Mouse (Mus musculus) neural tube, embryonic 11.5 days (tissue): ENCODE data around the gene Dph5. TPM values are rescaled to one million over a fixed set of nuclear protein-coding genes. Genes with fewer than 3 reads are reported as not detected.

Source experiments
- ATAC-seq: fragments of 200-750 bp; cut with Nextera tagmentation; 2 replicates; pipeline ENCODE4 v1.8.0; 2017; ENCODE audit warnings: moderate number of reproducible peaks, mild to moderate bottlenecking, moderate TSS enrichment, moderate library complexity; ENCODE audit not compliant: insufficient read depth, low FRiP score, low TSS enrichment
- DNase-seq: peaks from one replicate; pipeline ENCODE4 v3.0.0-alpha.2; 2015; ENCODE audit warnings: low spot score
- H3K27ac ChIP-seq: fragments of 300-500 bp; sonication (generic); 2 replicates; pipeline ENCODE4 v1.5.1; 2014; ENCODE audit warnings: low read depth, mild to moderate bottlenecking, low read length
- H3K27me3 ChIP-seq: fragments of 300-500 bp; sonication (generic); 2 replicates; pipeline ENCODE4 v1.6.1; 2014; ENCODE audit warnings: mild to moderate bottlenecking, low read length, mixed read lengths; ENCODE audit not compliant: control insufficient read depth, insufficient read depth
- H3K36me3 ChIP-seq: fragments of 300-500 bp; sonication (generic); 2 replicates; pipeline ENCODE4 v1.6.1; 2014; ENCODE audit warnings: mild to moderate bottlenecking, low read length, moderate library complexity, mixed read lengths; ENCODE audit not compliant: control insufficient read depth, insufficient read depth
- H3K4me1 ChIP-seq: fragments of 300-500 bp; sonication (generic); 2 replicates; pipeline ENCODE4 v1.6.1; 2014; ENCODE audit warnings: low read length, mixed read lengths; ENCODE audit not compliant: control insufficient read depth, insufficient read depth
- H3K4me2 ChIP-seq: fragments of 300-500 bp; sonication (generic); 2 replicates; pipeline ENCODE4 v1.6.1; 2014; ENCODE audit warnings: low read depth, mild to moderate bottlenecking, moderate library complexity
- H3K4me3 ChIP-seq: fragments of 300-500 bp; sonication (generic); 2 replicates; pipeline ENCODE4 v1.5.1; 2014; ENCODE audit warnings: low read depth, low read length
- H3K9ac ChIP-seq: fragments of 300-500 bp; sonication (generic); 2 replicates; pipeline ENCODE4 v1.6.1; 2014; ENCODE audit warnings: mild to moderate bottlenecking, low read length
- H3K9me3 ChIP-seq: fragments of 300-500 bp; sonication (generic); 2 replicates; pipeline ENCODE4 v1.6.1; 2016; ENCODE audit warnings: low read length; ENCODE audit not compliant: control insufficient read depth
- WGBS: fragments of 180-500 bp; shearing (Covaris S2); extraction: QIAGEN DNeasy Blood & Tissue Kit; methylation state at CpG from one replicate; pipeline ENCODE4 v1.1.7; 2014; 5-methylcytosine and 5-hydroxymethylcytosine counted together
- polyA plus RNA-seq: library from polyadenylated mRNA; unstranded; fragments of >200 nt; fragmentation: Nextera tagmentation; extraction: Ambion mirVana; gene quantifications from 2 replicates; pipeline ENCODE4 v1.2.1, GENCODE M21; 2014

Dph5 gene
- polyA plus RNA-seq, 1 experiment from 2014 or later: 31.1 TPM

DNA sequence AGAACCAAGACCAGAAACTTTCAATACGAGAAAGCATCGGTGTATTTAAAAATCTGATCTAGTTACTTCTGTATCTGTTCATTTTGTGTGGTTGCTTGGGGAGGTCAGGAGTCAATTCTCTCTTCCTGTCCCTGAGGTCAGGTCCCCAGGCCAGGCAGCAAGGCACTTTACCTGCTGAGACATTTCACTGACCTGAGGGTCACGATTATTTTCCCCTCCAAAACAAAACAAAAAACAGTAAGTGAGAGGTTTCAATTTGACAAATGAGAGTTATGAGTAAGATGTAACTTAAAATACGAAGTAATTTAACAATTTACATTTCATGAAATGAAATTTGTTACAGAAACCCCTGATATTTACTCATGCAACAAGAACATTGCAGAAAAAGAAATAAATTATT lies 64.7 kb downstream of the Dph5 start:
- H3K27me3 ChIP-seq: no peaks in the 10 kb centered on the region
- H3K4me1 ChIP-seq: no peaks in the 10 kb centered on the region
- H3K27ac ChIP-seq: no peak overlapping the region
- no peak overlapping the region for H3K4me2 ChIP-seq
- 84% methylated on average over 4 of the region's 4 CpGs for WGBS
- ATAC-seq (no peak), DNase-seq (no peak)
- H3K4me3 ChIP-seq: no peak overlapping the region
- H3K9me3 ChIP-seq: no peaks in the 10 kb centered on the region
- no peak overlapping the region for H3K9ac ChIP-seq
- peaks cover 7% of the 10 kb centered on the region; the same call in 1 of the 2 replicates for H3K36me3 ChIP-seq

DNA sequence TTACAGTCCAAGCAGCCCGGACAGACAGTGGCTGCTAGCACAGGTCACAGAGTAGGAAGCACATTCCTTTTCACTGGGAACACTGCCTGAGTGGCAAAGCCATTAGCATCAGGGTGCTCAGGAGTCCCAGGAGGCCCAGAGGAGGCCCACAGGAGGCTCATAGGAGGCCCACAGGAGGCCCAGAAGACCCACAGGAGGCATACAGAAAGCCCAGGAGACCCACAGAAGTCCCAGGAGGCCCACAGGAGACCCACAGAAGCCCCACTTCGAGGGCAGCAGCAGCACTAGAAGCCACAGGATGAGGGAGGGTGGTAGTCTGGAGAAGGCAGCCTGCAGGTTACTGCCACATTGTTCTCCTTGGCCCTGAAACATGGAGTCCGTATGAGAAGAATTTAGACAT lies 65.5 kb downstream of the Dph5 start:
- no peak for DNase-seq
- Histone ChIP-seq H3K27ac (no peak overlapping the region), H3K4me3 (no peak overlapping the region), H3K9me3 (no peaks in the 10 kb centered on the region), H3K27me3 (no peaks in the 10 kb centered on the region), H3K9ac (no peak overlapping the region), H3K4me2 (no peak overlapping the region), H3K4me1 (no peaks in the 10 kb centered on the region), H3K36me3 (peaks cover 7% of the 10 kb centered on the region; the same call in 1 of the 2 replicates)
- ATAC-seq: no peak
- WGBS: 77% methylated on average over 3 of the region's 3 CpGs

DNA sequence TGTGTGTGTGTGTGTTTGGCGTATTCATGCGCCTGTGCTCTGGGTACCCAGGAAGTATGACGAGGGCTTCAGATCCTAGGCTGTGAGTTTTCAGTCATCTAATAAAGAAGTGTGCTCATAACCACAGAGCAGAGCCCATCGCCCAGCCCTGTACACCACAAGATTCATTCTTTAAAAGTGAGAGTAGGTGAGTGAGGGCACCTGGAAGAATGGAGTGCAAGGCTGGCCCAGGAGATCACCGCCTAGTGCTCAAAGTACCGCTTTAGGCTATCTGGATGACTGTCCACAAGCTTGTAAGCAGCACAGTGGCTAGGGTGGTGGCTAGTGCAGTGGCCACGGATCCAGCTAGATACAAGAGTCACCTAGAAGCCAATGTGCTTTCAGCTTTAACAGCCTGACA lies 69.6 kb downstream of the Dph5 start:
- no peaks in the 10 kb centered on the region for H3K9me3 ChIP-seq
- ATAC-seq: no peak
- no peak overlapping the region for H3K27ac ChIP-seq
- H3K4me1 ChIP-seq: no peaks in the 10 kb centered on the region
- H3K4me2 ChIP-seq: no peak overlapping the region
- H3K27me3 ChIP-seq: no peaks in the 10 kb centered on the region
- no peak overlapping the region for H3K9ac ChIP-seq
- WGBS: 97% methylated on average over 7 of the region's 7 CpGs
- H3K4me3 ChIP-seq: no peak overlapping the region
- DNase-seq: no peak
- H3K36me3 ChIP-seq: peaks cover 7% of the 10 kb centered on the region; the same call in 1 of the 2 replicates

DNA sequence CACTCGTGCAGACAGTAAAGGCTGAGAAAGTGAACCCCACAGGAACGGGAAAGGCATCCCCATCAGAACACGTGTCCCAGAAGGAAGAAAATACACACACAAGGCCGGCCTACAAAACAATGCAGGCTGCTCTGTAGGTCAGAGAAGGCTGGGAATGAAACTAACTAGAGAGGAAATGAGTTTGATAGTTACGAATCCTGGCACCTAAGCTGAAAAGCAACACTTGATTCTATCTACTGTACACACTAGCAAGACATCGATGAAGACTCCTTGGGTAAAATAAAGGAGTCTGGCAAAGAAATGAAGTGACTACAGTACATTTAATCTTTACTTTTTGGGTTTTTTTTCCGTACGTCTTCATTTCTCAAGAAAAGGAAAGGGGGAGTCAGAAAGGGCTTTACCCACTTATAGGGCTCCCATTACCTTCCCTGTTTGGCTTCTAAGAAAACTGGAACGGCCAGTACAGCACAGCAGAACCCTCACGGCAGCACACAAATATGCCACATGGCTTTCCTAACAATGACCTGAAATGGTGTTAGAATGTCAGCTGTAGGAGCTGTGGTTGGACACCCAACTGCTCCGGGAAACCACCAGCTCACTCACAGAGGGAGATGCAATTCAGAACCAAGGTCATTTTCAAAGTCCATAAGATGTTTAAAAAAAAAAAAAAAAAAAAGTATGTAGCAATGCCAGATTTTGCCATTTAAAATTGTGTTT lies 73.8 kb downstream of the Dph5 start:
- H3K36me3 ChIP-seq: no peaks in the 10 kb centered on the region

DNA sequence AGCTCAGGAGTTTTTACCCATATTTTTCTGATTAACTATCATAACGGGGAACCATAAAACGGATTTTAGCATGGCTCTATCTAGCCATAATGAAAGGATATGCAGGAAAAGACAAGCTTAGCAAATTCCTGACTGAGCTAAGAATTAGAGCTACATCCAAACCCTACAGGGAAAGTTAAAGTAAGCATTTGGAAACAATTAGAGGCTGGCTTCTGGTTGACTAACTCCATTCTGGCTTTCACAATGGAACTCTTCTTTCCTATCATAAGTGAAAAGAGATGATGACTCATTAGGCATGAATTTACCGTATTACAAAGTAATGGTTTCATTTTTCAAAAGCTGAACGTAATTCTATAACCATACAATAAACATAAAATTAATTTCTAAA lies 74.4 kb downstream of the Dph5 start:
- WGBS: 80% methylated on average over 4 of the region's 4 CpGs

More for the DNA sequence above, 73.8 kb downstream of the Dph5 start:
- H3K9ac ChIP-seq: no peak overlapping the region
- no peak overlapping the region for H3K27ac ChIP-seq
- 87% methylated on average over 11 of the region's 11 CpGs for WGBS
- no peaks in the 10 kb centered on the region for H3K9me3 ChIP-seq
- DNase-seq (no peak), ATAC-seq (no peak)
- H3K27me3 ChIP-seq: no peaks in the 10 kb centered on the region
- H3K4me2 ChIP-seq: no peak overlapping the region
- H3K4me1 ChIP-seq: no peaks in the 10 kb centered on the region
- no peak overlapping the region for H3K4me3 ChIP-seq

DNA sequence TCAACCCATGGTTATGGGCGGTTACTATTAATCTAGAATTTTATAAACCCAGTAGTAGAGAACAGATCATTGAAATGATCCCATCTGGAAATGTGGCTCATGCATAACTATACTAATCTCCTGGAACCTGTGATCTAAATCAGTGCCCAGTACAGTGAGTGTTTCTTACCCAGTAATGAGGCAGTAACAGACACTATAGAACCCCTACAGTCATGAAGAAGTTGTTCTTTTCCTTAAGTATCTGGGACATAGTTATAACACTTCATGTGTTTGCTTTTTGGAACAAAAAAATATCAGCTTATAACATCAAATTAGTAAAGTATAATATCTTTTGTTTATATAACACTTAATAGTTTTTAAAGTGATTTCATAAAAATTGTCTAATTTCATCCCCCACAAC lies 76.0 kb downstream of the Dph5 start:
- 95% methylated on average over 1 of the region's 1 CpGs for WGBS
- Histone ChIP-seq H3K9ac (no peak overlapping the region), H3K4me1 (no peaks in the 10 kb centered on the region), H3K27me3 (no peaks in the 10 kb centered on the region), H3K27ac (no peak overlapping the region), H3K4me2 (no peak overlapping the region), H3K4me3 (no peak overlapping the region), H3K36me3 (no peaks in the 10 kb centered on the region), H3K9me3 (no peaks in the 10 kb centered on the region)
- no peak for ATAC-seq
- DNase-seq: no peak

More for the DNA sequence above, 74.4 kb downstream of the Dph5 start:
- no peak for DNase-seq
- H3K36me3 ChIP-seq: no peaks in the 10 kb centered on the region
- H3K4me1 ChIP-seq: no peaks in the 10 kb centered on the region
- H3K9me3 ChIP-seq: no peaks in the 10 kb centered on the region
- H3K27ac ChIP-seq: no peak overlapping the region
- no peak overlapping the region for H3K4me3 ChIP-seq
- no peak overlapping the region for H3K9ac ChIP-seq
- ATAC-seq: no peak
- H3K27me3 ChIP-seq: no peaks in the 10 kb centered on the region
- no peak overlapping the region for H3K4me2 ChIP-seq

DNA sequence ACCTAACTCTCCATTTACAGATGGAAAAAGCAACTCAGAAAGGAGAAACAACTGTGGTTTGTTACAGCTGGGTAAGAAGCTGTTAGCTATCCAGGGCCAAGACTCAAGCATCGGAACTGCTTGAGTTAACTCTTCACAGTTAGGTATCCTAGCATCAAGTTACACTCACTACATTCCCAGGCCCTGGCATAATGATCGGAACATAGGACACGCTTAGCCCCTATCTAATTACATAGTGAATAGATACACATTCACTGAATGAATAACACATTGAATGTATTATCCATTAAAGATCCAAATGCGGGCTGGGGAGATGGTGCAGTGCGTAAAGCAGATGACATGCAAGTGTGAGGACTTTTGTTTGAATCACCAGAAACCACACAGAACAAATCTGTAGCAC lies 76.4 kb downstream of the Dph5 start:
- Histone ChIP-seq H3K4me2 (no peak overlapping the region), H3K36me3 (no peaks in the 10 kb centered on the region), H3K4me1 (no peaks in the 10 kb centered on the region), H3K4me3 (no peak overlapping the region), H3K27ac (no peak overlapping the region), H3K9me3 (no peaks in the 10 kb centered on the region), H3K27me3 (no peaks in the 10 kb centered on the region), H3K9ac (no peak overlapping the region)
- DNase-seq: no peak
- ATAC-seq: no peak
- 80% methylated on average over 5 of the region's 5 CpGs for WGBS

DNA sequence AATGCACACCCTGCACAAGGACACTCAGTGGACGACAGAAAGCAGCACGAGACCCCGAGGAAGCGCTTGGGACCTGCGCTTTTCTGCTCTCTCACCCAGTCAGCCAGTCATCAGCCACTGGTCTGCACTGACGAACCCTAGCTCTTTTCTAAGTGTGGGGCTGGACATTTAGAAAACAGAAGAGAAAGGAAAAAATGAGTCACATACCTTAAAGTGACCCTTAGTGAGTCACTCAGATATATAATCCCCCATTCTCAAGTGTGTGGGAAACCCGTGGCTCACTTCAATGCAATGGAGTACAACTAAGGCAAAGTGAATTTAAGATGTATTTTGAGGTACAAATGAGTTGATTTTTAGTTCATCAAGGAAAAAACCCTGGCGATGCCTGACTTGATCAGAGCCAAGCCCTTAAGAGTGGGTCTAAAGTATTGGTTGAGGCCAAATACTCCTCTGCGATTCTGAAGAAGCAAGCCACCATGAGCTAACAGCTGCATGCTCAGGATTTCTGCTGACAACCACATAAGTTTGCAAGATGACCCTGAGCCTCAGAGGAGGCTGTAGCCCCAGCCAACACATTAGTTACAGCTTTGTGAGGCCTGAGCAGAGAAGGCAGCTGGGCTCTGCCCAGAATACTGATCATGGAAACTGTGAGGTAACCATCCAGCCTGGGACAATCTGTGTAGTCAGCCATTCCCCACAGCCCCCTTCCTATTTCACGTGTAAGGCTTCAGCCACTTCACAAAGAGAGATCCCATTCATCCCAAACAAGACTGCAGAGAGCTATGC lies 81.3 kb downstream of the Dph5 start:
- DNase-seq (no peak), ATAC-seq (no peak; the same call in 1 of the 2 replicates)
- 86% methylated on average over 10 of the region's 10 CpGs for WGBS

More for the DNA sequence above, 81.3 kb downstream of the Dph5 start:
- Histone ChIP-seq H3K4me2 (no peak overlapping the region), H3K27me3 (no peaks in the 10 kb centered on the region), H3K4me3 (no peak overlapping the region), H3K9me3 (no peaks in the 10 kb centered on the region), H3K9ac (no peak overlapping the region), H3K4me1 (no peaks in the 10 kb centered on the region), H3K36me3 (peaks cover 2% of the 10 kb centered on the region; the same call in 1 of the 2 replicates), H3K27ac (0 out of 2 replicates have a peak overlapping the region, but pooled peaks have one; percentile 10)
